Mouse (Mus musculus): ENCODE measurements at regions not wholly inside any gene's neighbourhood (a gene's known extent, or its start where the extent isn't known, plus 50 kb on each side); places are given as distances from the start of the nearest gene placed in this dataset.

DNA sequence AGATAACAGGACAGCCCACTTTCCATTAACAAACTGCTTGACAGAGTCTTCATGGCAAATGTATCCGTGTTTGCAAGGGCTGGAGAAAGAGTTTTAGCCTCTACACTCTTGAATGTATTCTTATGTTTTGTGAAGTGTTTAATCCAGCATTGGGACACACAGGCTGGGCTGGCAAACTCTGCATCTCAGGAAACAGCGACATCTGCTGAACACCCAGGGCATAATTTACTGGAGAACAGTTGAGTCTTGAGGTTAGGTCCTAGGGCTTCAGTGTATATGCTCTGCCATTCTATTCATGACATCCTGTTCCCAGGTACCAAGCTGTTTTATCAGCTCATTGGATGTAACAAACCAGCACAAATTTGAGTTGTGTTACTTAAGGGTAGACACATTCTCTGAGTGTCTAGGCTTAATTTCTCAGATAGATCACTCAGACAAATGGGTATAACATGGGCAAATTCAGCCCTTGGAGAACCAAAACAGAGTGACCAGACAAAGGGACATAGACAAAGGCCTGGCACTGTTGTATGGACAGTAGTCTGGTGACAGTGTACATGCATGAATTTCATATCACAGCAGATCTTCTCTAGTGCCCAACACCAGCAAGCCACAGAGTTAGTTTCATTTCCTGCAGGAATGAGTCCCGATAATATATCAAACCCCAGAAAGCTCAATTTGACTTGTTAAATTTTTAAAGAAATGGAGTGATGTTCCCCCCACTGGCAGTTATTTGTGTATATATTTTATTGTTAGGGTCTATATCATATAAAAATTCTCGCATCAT is 477.9 kb downstream of the Bmp2 start:
- H3K27ac ChIP-seq (ENCODE audit: low read length), result no peak overlapping the region
- no peaks in the 10 kb centered on the region for H3K27me3 ChIP-seq (ENCODE audit: control insufficient read depth, insufficient read depth, low read depth, low read length)
- H3K4me2 ChIP-seq (ENCODE audit: low read length), result no peak overlapping the region
- 63% methylated on average over 4 of the region's 4 CpGs for WGBS
- H3K9ac ChIP-seq (ENCODE audit: low read depth, low read length), result no peak overlapping the region
- no peak for ATAC-seq
- H3K9me3 ChIP-seq (replicated peaks; ENCODE audit: control insufficient read depth, low read length, poor library complexity, severe bottlenecking), result no peaks in the 10 kb centered on the region
- no peaks in the 10 kb centered on the region for H3K36me3 ChIP-seq (ENCODE audit: control insufficient read depth, insufficient read depth, low read length)
- no peak overlapping the region for H3K4me3 ChIP-seq (ENCODE audit: low read depth, low read length)
- H3K4me1 ChIP-seq (ENCODE audit: control insufficient read depth, insufficient read depth, low read length), result no peaks in the 10 kb centered on the region

DNA sequence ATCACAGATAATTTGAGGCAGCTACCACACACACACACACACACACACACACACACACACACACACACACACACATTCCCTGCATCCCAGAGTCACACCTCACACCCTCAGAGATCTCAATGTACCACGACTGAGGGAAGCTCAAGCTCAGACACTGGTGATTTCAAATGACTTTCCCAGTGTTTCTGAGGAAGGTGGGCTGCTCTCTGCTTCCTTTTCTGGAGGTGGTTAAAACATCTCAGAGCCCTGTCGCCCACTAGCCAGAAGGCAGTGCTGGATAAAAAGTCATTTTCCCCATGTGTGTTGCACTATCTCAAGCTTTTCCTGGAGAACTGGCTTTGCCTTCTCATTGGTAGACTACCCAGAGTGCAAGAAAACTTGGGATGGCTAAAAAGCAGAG is 477.2 kb downstream of the Bmp2 start:
- no peak for ATAC-seq
- H3K4me1 ChIP-seq (ENCODE audit: control insufficient read depth, insufficient read depth, low read length), result no peaks in the 10 kb centered on the region
- WGBS, result 73% methylated on average over 2 of the region's 2 CpGs

DNA sequence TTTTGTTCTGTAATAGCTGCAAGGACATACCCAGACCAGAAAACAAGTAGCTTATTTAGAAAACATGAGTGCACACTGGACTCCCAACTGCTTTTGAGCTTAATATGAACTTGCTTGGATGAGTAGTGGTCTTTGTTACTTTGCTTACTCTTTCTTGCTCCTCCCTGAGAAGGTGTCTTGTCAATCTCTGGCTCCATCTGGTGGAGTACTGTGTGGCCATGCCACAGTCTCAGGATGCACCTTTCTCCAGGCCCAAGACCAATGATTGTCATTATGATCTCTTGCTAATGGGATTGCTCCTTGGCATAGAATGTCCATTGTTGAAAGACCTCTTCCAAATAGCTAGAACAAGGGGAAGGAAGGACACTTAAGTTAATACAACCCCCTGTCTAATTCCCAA is 465.1 kb downstream of the Bmp2 start:
- no peak for ATAC-seq
- Histone ChIP-seq H3K27ac (ENCODE audit: low read length) (no peak overlapping the region), H3K27me3 (ENCODE audit: control insufficient read depth, insufficient read depth, low read depth, low read length) (no peaks in the 10 kb centered on the region), H3K9me3 (replicated peaks; ENCODE audit: control insufficient read depth, low read length, poor library complexity, severe bottlenecking) (no peaks in the 10 kb centered on the region), H3K4me1 (ENCODE audit: control insufficient read depth, insufficient read depth, low read length) (no peaks in the 10 kb centered on the region), H3K4me2 (ENCODE audit: low read length) (no peak overlapping the region), H3K4me3 (ENCODE audit: low read depth, low read length) (no peak overlapping the region), H3K36me3 (ENCODE audit: control insufficient read depth, insufficient read depth, low read length) (no peaks in the 10 kb centered on the region), H3K9ac (ENCODE audit: low read depth, low read length) (no peak overlapping the region)

More for the DNA sequence above, 477.2 kb downstream of the Bmp2 start:
- Histone ChIP-seq H3K9me3 (replicated peaks; ENCODE audit: control insufficient read depth, low read length, poor library complexity, severe bottlenecking) (no peaks in the 10 kb centered on the region), H3K27ac (ENCODE audit: low read length) (no peak overlapping the region), H3K4me2 (ENCODE audit: low read length) (no peak overlapping the region), H3K9ac (ENCODE audit: low read depth, low read length) (no peak overlapping the region), H3K4me3 (ENCODE audit: low read depth, low read length) (no peak overlapping the region), H3K27me3 (ENCODE audit: control insufficient read depth, insufficient read depth, low read depth, low read length) (no peaks in the 10 kb centered on the region), H3K36me3 (ENCODE audit: control insufficient read depth, insufficient read depth, low read length) (no peaks in the 10 kb centered on the region)

DNA sequence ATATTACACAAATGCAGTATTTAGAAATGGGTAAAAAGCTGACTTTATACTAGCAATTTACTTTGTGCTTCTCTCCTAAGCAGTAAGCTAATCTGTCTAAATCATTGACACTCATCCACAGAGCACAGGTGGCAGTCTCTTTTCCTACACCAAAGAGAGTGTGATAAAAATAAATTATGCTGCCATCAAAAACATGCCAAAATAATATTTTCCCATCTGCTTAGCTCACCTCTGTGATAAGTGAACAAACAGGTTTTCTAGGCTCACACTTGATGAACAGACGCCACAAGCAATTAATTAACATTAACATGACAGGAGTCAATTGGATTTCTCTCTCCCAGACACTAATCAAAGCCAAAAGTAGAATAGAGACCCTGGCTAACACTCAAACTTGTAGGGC is 451.2 kb downstream of the Bmp2 start:
- H3K27me3 ChIP-seq (ENCODE audit: control insufficient read depth, insufficient read depth, low read depth, low read length), result no peaks in the 10 kb centered on the region
- no peaks in the 10 kb centered on the region for H3K4me1 ChIP-seq (ENCODE audit: control insufficient read depth, insufficient read depth, low read length)
- no peaks in the 10 kb centered on the region for H3K9me3 ChIP-seq (replicated peaks; ENCODE audit: control insufficient read depth, low read length, poor library complexity, severe bottlenecking)
- no peak overlapping the region for H3K4me3 ChIP-seq (ENCODE audit: low read depth, low read length)
- ATAC-seq, result no peak
- no peak overlapping the region for H3K4me2 ChIP-seq (ENCODE audit: low read length)
- no peak overlapping the region for H3K9ac ChIP-seq (ENCODE audit: low read depth, low read length)
- no peak overlapping the region for H3K27ac ChIP-seq (ENCODE audit: low read length)
- H3K36me3 ChIP-seq (ENCODE audit: control insufficient read depth, insufficient read depth, low read length), result no peaks in the 10 kb centered on the region
- 79% methylated on average over 1 of the region's 1 CpGs for WGBS

DNA sequence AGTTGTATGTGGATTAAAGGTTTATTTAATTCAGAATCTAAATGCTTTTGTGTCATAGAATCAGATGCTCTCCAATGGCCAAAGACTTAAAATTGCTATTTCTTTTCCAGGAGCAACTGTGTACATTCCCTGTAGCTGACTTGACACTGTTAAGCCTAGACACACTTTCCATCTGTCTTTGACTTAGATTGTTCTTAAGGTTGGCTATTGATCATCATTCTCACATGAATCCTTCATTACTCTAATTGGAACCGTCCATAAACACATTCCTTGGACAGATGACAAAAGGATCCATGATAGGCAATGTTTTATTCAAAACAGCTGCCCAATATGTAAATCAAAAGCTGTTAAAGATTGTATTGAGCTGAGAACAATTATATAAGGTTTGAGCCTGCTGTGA is 442.8 kb downstream of the Bmp2 start:
- WGBS, result 14% methylated on average over 1 of the region's 1 CpGs
- Histone ChIP-seq H3K36me3 (ENCODE audit: control insufficient read depth, insufficient read depth, low read length) (no peaks in the 10 kb centered on the region), H3K4me1 (ENCODE audit: control insufficient read depth, insufficient read depth, low read length) (no peaks in the 10 kb centered on the region), H3K9ac (ENCODE audit: low read depth, low read length) (no peak overlapping the region), H3K27ac (ENCODE audit: low read length) (no peak overlapping the region), H3K4me3 (ENCODE audit: low read depth, low read length) (no peak overlapping the region), H3K4me2 (ENCODE audit: low read length) (no peak overlapping the region), H3K9me3 (replicated peaks; ENCODE audit: control insufficient read depth, low read length, poor library complexity, severe bottlenecking) (no peaks in the 10 kb centered on the region), H3K27me3 (ENCODE audit: control insufficient read depth, insufficient read depth, low read depth, low read length) (no peaks in the 10 kb centered on the region)
- no peak for ATAC-seq

DNA sequence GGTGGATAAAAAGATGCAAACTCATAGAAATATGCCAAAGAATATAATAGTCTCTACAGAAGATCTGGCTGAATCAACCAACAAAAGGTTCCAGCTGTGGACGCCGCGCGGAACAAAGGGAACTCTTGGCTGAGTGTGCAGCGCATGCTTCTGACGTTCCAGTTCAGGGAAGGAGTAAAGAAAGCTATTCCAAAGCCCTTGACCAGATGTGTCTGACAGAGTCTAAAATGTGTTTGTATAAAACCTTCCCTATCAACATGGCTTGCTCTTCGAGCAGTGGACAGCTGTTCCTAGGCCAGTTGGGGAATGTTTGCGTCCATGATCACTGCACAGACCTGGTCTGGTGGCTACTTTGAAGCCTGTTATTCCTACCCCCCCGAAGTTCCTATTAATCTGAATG is 442.4 kb downstream of the Bmp2 start:
- Histone ChIP-seq H3K27me3 (ENCODE audit: control insufficient read depth, insufficient read depth, low read depth, low read length) (no peaks in the 10 kb centered on the region), H3K36me3 (ENCODE audit: control insufficient read depth, insufficient read depth, low read length) (no peaks in the 10 kb centered on the region), H3K4me2 (ENCODE audit: low read length) (no peak overlapping the region), H3K27ac (ENCODE audit: low read length) (no peak overlapping the region), H3K9me3 (replicated peaks; ENCODE audit: control insufficient read depth, low read length, poor library complexity, severe bottlenecking) (no peaks in the 10 kb centered on the region), H3K9ac (ENCODE audit: low read depth, low read length) (no peak overlapping the region), H3K4me3 (ENCODE audit: low read depth, low read length) (no peak overlapping the region), H3K4me1 (ENCODE audit: control insufficient read depth, insufficient read depth, low read length) (no peaks in the 10 kb centered on the region)
- 64% methylated on average over 9 of the region's 9 CpGs for WGBS
- ATAC-seq, result no peak

DNA sequence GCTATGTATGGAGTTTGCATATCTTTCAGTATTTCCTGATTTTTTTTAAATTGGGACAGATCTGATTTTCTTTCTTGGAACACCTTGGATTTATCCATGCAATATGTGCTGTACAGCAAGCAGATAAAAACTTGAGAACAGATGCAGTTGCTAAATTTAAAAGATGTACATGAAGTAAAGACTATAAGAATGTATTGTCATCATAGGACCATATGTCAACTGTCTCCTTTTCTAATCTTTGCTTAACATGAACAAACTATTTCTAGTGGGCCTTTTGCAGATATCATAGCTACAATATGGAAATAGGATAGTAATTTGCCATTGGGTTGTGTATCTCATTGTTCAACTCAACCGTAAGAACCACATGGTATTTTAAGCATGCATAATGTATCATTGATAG is 435.7 kb downstream of the Bmp2 start:
- no peak overlapping the region for H3K27ac ChIP-seq (ENCODE audit: low read length)
- H3K9me3 ChIP-seq (replicated peaks; ENCODE audit: control insufficient read depth, low read length, poor library complexity, severe bottlenecking), result no peaks in the 10 kb centered on the region
- no peaks in the 10 kb centered on the region for H3K36me3 ChIP-seq (ENCODE audit: control insufficient read depth, insufficient read depth, low read length)
- ATAC-seq, result no peak
- H3K4me1 ChIP-seq (ENCODE audit: control insufficient read depth, insufficient read depth, low read length), result no peaks in the 10 kb centered on the region
- no peak overlapping the region for H3K9ac ChIP-seq (ENCODE audit: low read depth, low read length)
- 94% methylated on average over 1 of the region's 1 CpGs for WGBS
- no peaks in the 10 kb centered on the region for H3K27me3 ChIP-seq (ENCODE audit: control insufficient read depth, insufficient read depth, low read depth, low read length)
- no peak overlapping the region for H3K4me2 ChIP-seq (ENCODE audit: low read length)
- H3K4me3 ChIP-seq (ENCODE audit: low read depth, low read length), result no peak overlapping the region
